Mouse (Mus musculus) testis, postnatal 14 days (tissue): Measurements from ENCODE around the gene Zswim8.

ENCODE experiments used
- DNase-seq: peaks from one replicate; pipeline ENCODE4 v3.0.0; 2021; ENCODE audit warnings: low spot score

Zswim8 gene

DNA sequence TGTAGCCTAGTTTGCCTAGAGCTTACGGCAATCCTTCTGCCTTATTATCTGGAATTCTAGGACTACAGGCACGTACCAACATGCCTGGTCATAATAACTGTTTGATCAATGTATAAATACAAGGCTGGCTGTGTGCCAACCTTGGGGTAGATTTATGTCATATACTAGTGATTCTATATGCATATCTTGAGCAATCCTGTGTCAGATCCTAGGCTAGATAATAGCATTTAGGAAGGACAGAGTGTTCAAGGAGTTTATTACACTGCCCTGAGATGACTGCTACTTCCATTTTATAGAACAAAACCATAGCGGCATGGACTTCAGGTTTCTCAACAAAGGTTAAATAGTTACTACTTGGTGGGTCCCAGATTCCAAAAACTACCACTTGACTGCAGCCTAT is 64.6 kb downstream of the Zswim8 start:
- DNase-seq: no peak

DNA sequence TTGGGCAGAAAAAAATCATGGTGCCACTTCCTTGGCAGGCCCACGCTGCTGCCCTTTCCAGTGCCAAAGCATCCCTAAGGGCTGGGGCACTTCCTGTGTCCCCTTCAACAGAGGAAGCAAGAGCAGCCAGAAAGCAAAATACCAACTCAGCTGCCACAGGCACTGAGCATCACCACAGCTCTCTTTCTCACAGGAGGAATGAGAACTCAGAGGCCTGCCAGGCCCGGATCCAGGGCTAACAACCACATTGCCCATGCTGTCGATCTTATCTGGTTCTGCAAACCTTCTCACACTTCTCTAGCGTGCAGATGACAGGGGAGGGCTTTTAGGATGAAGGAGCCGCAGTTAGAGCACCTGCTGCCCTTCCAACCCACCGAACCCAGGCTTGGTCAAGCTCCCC is 65.5 kb downstream of the Zswim8 start:
- DNase-seq: no peak
